Mouse (Mus musculus) hindbrain, embryonic 15.5 days (tissue): ENCODE data around the gene Cebpz. TPM values are rescaled to one million over a fixed set of nuclear protein-coding genes. Genes with fewer than 3 reads are reported as not detected.

ENCODE experiments used
- ATAC-seq: fragments of 200-750 bp; cut with Nextera tagmentation; 2 replicates; pipeline ENCODE4 v1.8.0; 2017; ENCODE audit warnings: low read depth, moderate number of reproducible peaks, moderate TSS enrichment; ENCODE audit not compliant: low FRiP score
- H3K27ac ChIP-seq: fragments of 300-500 bp; sonication (generic); replicated peaks from 2 replicates; pipeline ENCODE4 v1.5.1; 2015; ENCODE audit warnings: mild to moderate bottlenecking, inconsistent platforms
- H3K27me3 ChIP-seq: fragments of 300-500 bp; sonication (generic); 2 replicates; pipeline ENCODE4 v1.6.1; 2015; ENCODE audit warnings: control low read depth, inconsistent platforms
- H3K36me3 ChIP-seq: fragments of 300-500 bp; sonication (generic); 2 replicates; pipeline ENCODE4 v1.6.1; 2015; ENCODE audit warnings: control low read depth, inconsistent platforms
- H3K4me1 ChIP-seq: fragments of 300-500 bp; sonication (generic); replicated peaks from 2 replicates; pipeline ENCODE4 v1.6.1; 2015; ENCODE audit warnings: control low read depth, inconsistent platforms
- H3K4me2 ChIP-seq: fragments of 300-500 bp; sonication (generic); 2 replicates; pipeline ENCODE4 v1.6.1; 2015; ENCODE audit warnings: moderate library complexity, mild to moderate bottlenecking, inconsistent platforms
- H3K4me3 ChIP-seq: fragments of 300-500 bp; sonication (generic); 2 replicates; pipeline ENCODE4 v1.5.1; 2015; ENCODE audit warnings: mild to moderate bottlenecking, inconsistent platforms
- H3K9ac ChIP-seq: fragments of 300-500 bp; sonication (generic); 2 replicates; pipeline ENCODE4 v1.6.1; 2015; ENCODE audit warnings: inconsistent platforms
- H3K9me3 ChIP-seq: fragments of 300-500 bp; sonication (generic); 2 replicates; pipeline ENCODE4 v1.6.1; 2016; ENCODE audit warnings: control low read depth, inconsistent platforms
- WGBS: fragments of 180-500 bp; shearing (Covaris S2); methylation state at CpG from one replicate; pipeline ENCODE4 v1.1.7; 2015; 5-methylcytosine and 5-hydroxymethylcytosine counted together
- polyA plus RNA-seq: library from polyadenylated mRNA; unstranded; fragments of >200 nt; fragmentation: Nextera tagmentation; extraction: Ambion mirVana; gene quantifications from 2 replicates; pipeline ENCODE4 v1.2.1, GENCODE M21; 2015

Gene Cebpz
- polyA plus RNA-seq, 1 experiment from 2014 or later, result 38.6 TPM

- ATAC-seq, result no peak
- H3K27ac ChIP-seq, result no peak overlapping the region
- no peaks in the 10 kb centered on the region for H3K4me1 ChIP-seq
- no peak overlapping the region for H3K4me2 ChIP-seq
- H3K4me3 ChIP-seq, result no peak overlapping the region
- no peaks in the 10 kb centered on the region for H3K36me3 ChIP-seq
- H3K9me3 ChIP-seq, result no peaks in the 10 kb centered on the region
- 85% methylated on average over 7 of the region's 7 CpGs for WGBS
- no peak overlapping the region for H3K9ac ChIP-seq
- no peaks in the 10 kb centered on the region for H3K27me3 ChIP-seq
Measured at GRCm38 (mm10) chr17:78894991-78895390, 41.9 kb downstream of the Cebpz start.

GRCm38 (mm10) chr17:78891020-78891419, 45.8 kb downstream of the Cebpz start:
- H3K36me3 ChIP-seq, result no peaks in the 10 kb centered on the region
- no peaks in the 10 kb centered on the region for H3K27me3 ChIP-seq
- H3K27ac ChIP-seq, result no peak overlapping the region
- H3K9ac ChIP-seq, result no peak overlapping the region
- 86% methylated on average over 9 of the region's 9 CpGs for WGBS
- no peak overlapping the region for H3K4me2 ChIP-seq
- no peaks in the 10 kb centered on the region for H3K9me3 ChIP-seq
- H3K4me3 ChIP-seq, result no peak overlapping the region
- no peak for ATAC-seq
- no peaks in the 10 kb centered on the region for H3K4me1 ChIP-seq

- no peaks in the 10 kb centered on the region for H3K9me3 ChIP-seq
- H3K36me3 ChIP-seq, result no peaks in the 10 kb centered on the region
- no peaks in the 10 kb centered on the region for H3K27me3 ChIP-seq
- no peak overlapping the region for H3K4me3 ChIP-seq
- no peak overlapping the region for H3K4me2 ChIP-seq
- 51% methylated on average over 3 of the region's 3 CpGs for WGBS
- ATAC-seq, result peak; percentile 78; the same call in 1 of the 2 replicates
- H3K4me1 ChIP-seq, result no peaks in the 10 kb centered on the region
- no peak overlapping the region for H3K9ac ChIP-seq
- H3K27ac ChIP-seq, result no peak overlapping the region
Measured at GRCm38 (mm10) chr17:78889184-78889583, 47.7 kb downstream of the Cebpz start.

- Histone ChIP-seq H3K4me2 (no peak overlapping the region), H3K27me3 (no peaks in the 10 kb centered on the region), H3K36me3 (no peaks in the 10 kb centered on the region), H3K9me3 (no peaks in the 10 kb centered on the region), H3K4me1 (no peaks in the 10 kb centered on the region), H3K9ac (no peak overlapping the region), H3K27ac (no peak overlapping the region), H3K4me3 (no peak overlapping the region)
- no peak for ATAC-seq
- 80% methylated on average over 4 of the region's 4 CpGs for WGBS
Measured at GRCm38 (mm10) chr17:78888554-78888953, 48.3 kb downstream of the Cebpz start.

GRCm38 (mm10) chr17:78885286-78886065, 51.4 kb downstream of the Cebpz start:
- Histone ChIP-seq H3K4me1 (peaks cover 16% of the 10 kb centered on the region; the same call in 1 of the 2 replicates), H3K4me2 (no peak overlapping the region), H3K9me3 (no peaks in the 10 kb centered on the region), H3K27ac (no peak overlapping the region), H3K36me3 (no peaks in the 10 kb centered on the region), H3K9ac (no peak overlapping the region), H3K4me3 (no peak overlapping the region), H3K27me3 (no peaks in the 10 kb centered on the region)
- no peak for ATAC-seq
- WGBS, result 83% methylated on average over 5 of the region's 5 CpGs

- no peak overlapping the region for H3K4me3 ChIP-seq
- WGBS, result 87% methylated on average over 4 of the region's 4 CpGs
- no peak overlapping the region for H3K27ac ChIP-seq
- no peaks in the 10 kb centered on the region for H3K27me3 ChIP-seq
- no peaks in the 10 kb centered on the region for H3K36me3 ChIP-seq
- H3K4me1 ChIP-seq, result peaks cover 16% of the 10 kb centered on the region; the same call in 1 of the 2 replicates
- no peak for ATAC-seq
- no peaks in the 10 kb centered on the region for H3K9me3 ChIP-seq
- H3K9ac ChIP-seq, result no peak overlapping the region
- H3K4me2 ChIP-seq, result no peak overlapping the region
Measured at GRCm38 (mm10) chr17:78883291-78883690, 53.6 kb downstream of the Cebpz start.

- Histone ChIP-seq H3K36me3 (no peaks in the 10 kb centered on the region), H3K4me1 (peaks cover 16% of the 10 kb centered on the region; the same call in 1 of the 2 replicates), H3K4me3 (peak within 1 kb of the TSS; percentile 36), H3K4me2 (peak within 1 kb of the TSS; percentile 65), H3K9ac (peak within 1 kb of the TSS; percentile 20; the same call in 1 of the 2 replicates), H3K9me3 (no peaks in the 10 kb centered on the region), H3K27ac (peak within 1 kb of the TSS; percentile 36; the same call in 1 of the 2 replicates), H3K27me3 (no peaks in the 10 kb centered on the region)
- WGBS, result 3% methylated on average over 28 of the region's 28 CpGs
- ATAC-seq, result peak; percentile 90
Measured at GRCm38 (mm10) chr17:78882401-78883112, 54.3 kb downstream of the Cebpz start, which contains the start of gene Eif2ak2. Eif2ak2 (minus strand) TSS chr17:78882573.

- WGBS, result 17% methylated on average over 3 of the region's 7 CpGs
- peak; percentile 86 for ATAC-seq
- Histone ChIP-seq H3K4me3 (peak overlapping the region; percentile 36), H3K4me2 (peak overlapping the region; percentile 65), H3K9me3 (no peaks in the 10 kb centered on the region), H3K9ac (peak overlapping the region; percentile 20; the same call in 1 of the 2 replicates), H3K4me1 (peaks cover 16% of the 10 kb centered on the region; the same call in 1 of the 2 replicates), H3K36me3 (no peaks in the 10 kb centered on the region), H3K27ac (peak overlapping the region; percentile 36; the same call in 1 of the 2 replicates), H3K27me3 (no peaks in the 10 kb centered on the region)
Measured at GRCm38 (mm10) chr17:78881878-78882304, 55.0 kb downstream of the Cebpz start.

GRCm38 (mm10) chr17:78873886-78874285, 63.0 kb downstream of the Cebpz start:
- WGBS, result 89% methylated on average over 6 of the region's 6 CpGs
- no peaks in the 10 kb centered on the region for H3K9me3 ChIP-seq
- H3K4me3 ChIP-seq, result no peak overlapping the region

More at GRCm38 (mm10) chr17:78873886-78874285, 63.0 kb downstream of the Cebpz start:
- no peak overlapping the region for H3K4me2 ChIP-seq
- H3K27me3 ChIP-seq, result no peaks in the 10 kb centered on the region
- H3K4me1 ChIP-seq, result no peaks in the 10 kb centered on the region
- ATAC-seq, result no peak
- H3K9ac ChIP-seq, result no peak overlapping the region
- H3K27ac ChIP-seq, result no peak overlapping the region
- no peaks in the 10 kb centered on the region for H3K36me3 ChIP-seq

Other genes starting within 250 kb of the Cebpz start
- gene Strn, start 199.9 kb downstream of the Cebpz start, polyA plus RNA-seq, result 5.0 and 5.7 TPM in 2 replicates
- gene Heatr5b, start 101.7 kb downstream of the Cebpz start, polyA plus RNA-seq, result 19.7 and 20.5 TPM in 2 replicates
- gene Gpatch11, start 101.5 kb downstream of the Cebpz start, polyA plus RNA-seq, result 50.8 and 57.9 TPM in 2 replicates
- gene Eif2ak2, start 54.5 kb downstream of the Cebpz start, polyA plus RNA-seq, result 4.2 and 6.1 TPM in 2 replicates
- 0.27 TPM in 1 of 2 replicates, not detected in the other for gene Sult6b1, start 30.1 kb downstream of the Cebpz start, polyA plus RNA-seq
- gene Cebpzos, start 20.6 kb downstream of the Cebpz start, polyA plus RNA-seq, result 103 and 113 TPM in 2 replicates
- gene Ndufaf7, start 70 bp upstream of the Cebpz start, polyA plus RNA-seq, result 58.8 and 62.1 TPM in 2 replicates
- gene Prkd3, start 83.8 kb upstream of the Cebpz start, polyA plus RNA-seq, result 12.8 and 13.5 TPM in 2 replicates
- 23.1 and 23.6 TPM in 2 replicates for gene Qpct, start 114.8 kb upstream of the Cebpz start, polyA plus RNA-seq